Mouse (Mus musculus): ENCODE data around the gene Ccdc106. TPM values are rescaled to one million over a fixed set of nuclear protein-coding genes. Genes with fewer than 3 reads are reported as not detected.

The Ccdc106 gene
- total RNA-seq, 2 experiments from 2014 or later = not detected

- no peak for TF ChIP-seq CTCF (IDR thresholded peaks at IDR 0.05)
- Histone ChIP-seq H3K4me3 (peak within 1 kb of the TSS; percentile 89), H3K27ac (peak within 1 kb of the TSS; percentile 99)
- DNase-seq = peak; percentile 96
- intact Hi-C loops (cut with DNase I) = no loop called here
Measured at GRCm38 (mm10) chr7:5038109-5038732, 17.9 kb downstream of the Ccdc106 start, which contains the start of gene Zfp784. Gene Zfp784, minus strand, starts transcription at chr7:5038446.

GRCm38 (mm10) chr7:5038940-5039339, 18.6 kb downstream of the Ccdc106 start:
- H3K27ac ChIP-seq = peak overlapping the region; percentile 99
- intact Hi-C loops (cut with DNase I) = no loop called here
- no peak for TF ChIP-seq CTCF (IDR thresholded peaks at IDR 0.05)
- H3K4me3 ChIP-seq = peak overlapping the region; percentile 89
- no peak for DNase-seq

- DNase-seq = no peak
- H3K27ac ChIP-seq = no peak overlapping the region
- TF ChIP-seq CTCF (IDR thresholded peaks at IDR 0.05) = no peak
- intact Hi-C loops (cut with DNase I) = no loop called here
- H3K4me3 ChIP-seq = no peak overlapping the region
Measured at GRCm38 (mm10) chr7:5044981-5045380, 24.6 kb downstream of the Ccdc106 start.

GRCm38 (mm10) chr7:5046112-5046511, 25.8 kb downstream of the Ccdc106 start:
- Histone ChIP-seq H3K4me3 (no peak overlapping the region), H3K27ac (no peak overlapping the region)
- no peak for TF ChIP-seq CTCF (IDR thresholded peaks at IDR 0.05)
- intact Hi-C loops (cut with DNase I) = loop anchor here (2.0 kb wide), 1 partner anchor 103 kb away; no protein-coding TSS in a partner anchor
- no peak for DNase-seq

- Histone ChIP-seq H3K27ac (no peak overlapping the region), H3K4me3 (no peak overlapping the region)
- no peak for DNase-seq
- TF ChIP-seq CTCF (IDR thresholded peaks at IDR 0.05) = peak; percentile 64
- intact Hi-C loops (cut with DNase I) = loop anchor here (2.0 kb wide), 1 partner anchor 105 kb away; no protein-coding TSS in a partner anchor
Measured at GRCm38 (mm10) chr7:5047313-5047712, 27.0 kb downstream of the Ccdc106 start.

GRCm38 (mm10) chr7:5051193-5052192, 31.1 kb downstream of the Ccdc106 start, which contains the start of gene Zfp580:
Gene Zfp580, plus strand, starts transcription at chr7:5051538.
- no peak for TF ChIP-seq CTCF (IDR thresholded peaks at IDR 0.05)
- Histone ChIP-seq H3K27ac (peak within 1 kb of the TSS; percentile 92), H3K4me3 (peak within 1 kb of the TSS; percentile 95)
- peak; percentile 86 for DNase-seq
- intact Hi-C loops (cut with DNase I) = no loop called here

GRCm38 (mm10) chr7:5052438-5052837, 32.1 kb downstream of the Ccdc106 start:
- Histone ChIP-seq H3K27ac (no peak overlapping the region), H3K4me3 (peak overlapping the region; percentile 95)
- no peak for TF ChIP-seq CTCF (IDR thresholded peaks at IDR 0.05)
- no peak for DNase-seq
- intact Hi-C loops (cut with DNase I) = no loop called here

- no peak for TF ChIP-seq CTCF (IDR thresholded peaks at IDR 0.05)
- peak; percentile 17 for DNase-seq
- intact Hi-C loops (cut with DNase I) = no loop called here
- H3K27ac ChIP-seq = no peak overlapping the region
- H3K4me3 ChIP-seq = peak overlapping the region; percentile 95
Measured at GRCm38 (mm10) chr7:5052931-5053343, 32.6 kb downstream of the Ccdc106 start.

- no peak for TF ChIP-seq CTCF (IDR thresholded peaks at IDR 0.05)
- intact Hi-C loops (cut with DNase I) = no loop called here
- H3K27ac ChIP-seq = no peak overlapping the region
- DNase-seq = peak; percentile 15
- H3K4me3 ChIP-seq = peak overlapping the region; percentile 41
Measured at GRCm38 (mm10) chr7:5053456-5054179, 33.3 kb downstream of the Ccdc106 start.

GRCm38 (mm10) chr7:5056651-5057263, 36.4 kb downstream of the Ccdc106 start:
- Histone ChIP-seq H3K27ac (no peak overlapping the region), H3K4me3 (peak overlapping the region; percentile 39)
- DNase-seq = no peak
- TF ChIP-seq CTCF (IDR thresholded peaks at IDR 0.05) = no peak
- intact Hi-C loops (cut with DNase I) = no loop called here

GRCm38 (mm10) chr7:5057381-5057780, 37.0 kb downstream of the Ccdc106 start:
- DNase-seq = peak; percentile 9
- TF ChIP-seq CTCF (IDR thresholded peaks at IDR 0.05) = no peak
- Histone ChIP-seq H3K27ac (no peak overlapping the region), H3K4me3 (no peak overlapping the region)
- intact Hi-C loops (cut with DNase I) = no loop called here

GRCm38 (mm10) chr7:5057804-5058203, 37.5 kb downstream of the Ccdc106 start:
- Histone ChIP-seq H3K27ac (no peak overlapping the region), H3K4me3 (no peak overlapping the region)
- intact Hi-C loops (cut with DNase I) = no loop called here
- peak; percentile 30 for DNase-seq
- TF ChIP-seq CTCF (IDR thresholded peaks at IDR 0.05) = no peak

All from gastrocnemius, adult 2 months (tissue).